Mouse (Mus musculus): ENCODE results near the gene Cobll1. TPM values are rescaled to one million over a fixed set of nuclear protein-coding genes. Genes with fewer than 3 reads are reported as not detected.

Gene Cobll1
- polyA plus RNA-seq, 1 experiment from 2014 or later = 3.1 TPM

- Histone ChIP-seq H3K27ac (replicated peaks) (no peak overlapping the region), H3K27me3 (no peaks in the 10 kb centered on the region), H3K36me3 (no peaks in the 10 kb centered on the region), H3K9ac (no peak overlapping the region), H3K4me2 (no peak overlapping the region), H3K4me3 (no peak overlapping the region), H3K9me3 (no peaks in the 10 kb centered on the region), H3K4me1 (replicated peaks) (no peaks in the 10 kb centered on the region)
- ATAC-seq (ENCODE audit: low read depth) = no peak
- 73% methylated on average over 6 of the region's 6 CpGs for WGBS
These were observed 50.6 kb downstream of the Cobll1 start for GRCm38 (mm10) chr2:65188585-65188984.

GRCm38 (mm10) chr2:65187652-65188051 is 51.6 kb downstream of the Cobll1 start:
- Histone ChIP-seq H3K4me3 (no peak overlapping the region), H3K4me2 (no peak overlapping the region), H3K9ac (no peak overlapping the region), H3K9me3 (no peaks in the 10 kb centered on the region), H3K27me3 (no peaks in the 10 kb centered on the region), H3K27ac (replicated peaks) (no peak overlapping the region), H3K4me1 (replicated peaks) (0 out of 2 replicates have a peak, but pooled peaks cover under 1% of the 10 kb centered on the region), H3K36me3 (no peaks in the 10 kb centered on the region)
- ATAC-seq (ENCODE audit: low read depth) = no peak

GRCm38 (mm10) chr2:65187164-65187563 is 52.0 kb downstream of the Cobll1 start:
- no peak overlapping the region for H3K27ac ChIP-seq (replicated peaks)
- ATAC-seq (ENCODE audit: low read depth) = no peak
- no peak overlapping the region for H3K9ac ChIP-seq
- H3K9me3 ChIP-seq = no peaks in the 10 kb centered on the region
- no peak overlapping the region for H3K4me2 ChIP-seq
- WGBS = 91% methylated on average over 3 of the region's 3 CpGs
- no peaks in the 10 kb centered on the region for H3K36me3 ChIP-seq
- 0 out of 2 replicates have a peak, but pooled peaks cover 4% of the 10 kb centered on the region for H3K4me1 ChIP-seq (replicated peaks)
- H3K27me3 ChIP-seq = no peaks in the 10 kb centered on the region
- H3K4me3 ChIP-seq = no peak overlapping the region

- Histone ChIP-seq H3K9ac (no peak overlapping the region), H3K4me3 (no peak overlapping the region), H3K27ac (replicated peaks) (no peak overlapping the region), H3K4me2 (no peak overlapping the region), H3K36me3 (no peaks in the 10 kb centered on the region), H3K27me3 (no peaks in the 10 kb centered on the region), H3K4me1 (replicated peaks) (peaks cover 16% of the 10 kb centered on the region), H3K9me3 (no peaks in the 10 kb centered on the region)
- ATAC-seq (ENCODE audit: low read depth) = no peak
- WGBS = 26% methylated on average over 2 of the region's 2 CpGs
These were observed 56.5 kb downstream of the Cobll1 start for GRCm38 (mm10) chr2:65182747-65183146.

- H3K27ac ChIP-seq (replicated peaks) = 0 out of 2 replicates have a peak overlapping the region, but pooled peaks have one; percentile 18
- no peaks in the 10 kb centered on the region for H3K27me3 ChIP-seq
- no peak overlapping the region for H3K4me3 ChIP-seq
- H3K4me1 ChIP-seq (replicated peaks) = peaks cover 16% of the 10 kb centered on the region
- no peak for ATAC-seq (ENCODE audit: low read depth)
- WGBS = 77% methylated on average over 8 of the region's 8 CpGs
- no peaks in the 10 kb centered on the region for H3K36me3 ChIP-seq
- no peak overlapping the region for H3K4me2 ChIP-seq
- no peaks in the 10 kb centered on the region for H3K9me3 ChIP-seq
- 0 out of 2 replicates have a peak overlapping the region, but pooled peaks have one; percentile 45 for H3K9ac ChIP-seq
These were observed 57.5 kb downstream of the Cobll1 start for GRCm38 (mm10) chr2:65181736-65182135.

- H3K27me3 ChIP-seq = no peaks in the 10 kb centered on the region
- no peaks in the 10 kb centered on the region for H3K9me3 ChIP-seq
- ATAC-seq (ENCODE audit: low read depth) = peak; percentile 68; the same call in 1 of the 2 replicates
- H3K4me1 ChIP-seq (replicated peaks) = peaks cover 16% of the 10 kb centered on the region
- peak overlapping the region; percentile 33 for H3K4me2 ChIP-seq
- 0 out of 2 replicates have a peak overlapping the region, but pooled peaks have one; percentile 45 for H3K9ac ChIP-seq
- 0 out of 2 replicates have a peak overlapping the region, but pooled peaks have one; percentile 18 for H3K27ac ChIP-seq (replicated peaks)
- H3K4me3 ChIP-seq = no peak overlapping the region
- no peaks in the 10 kb centered on the region for H3K36me3 ChIP-seq
- 24% methylated on average over 9 of the region's 9 CpGs for WGBS
These were observed 58.0 kb downstream of the Cobll1 start for GRCm38 (mm10) chr2:65181066-65181716.

GRCm38 (mm10) chr2:65175645-65176044 is 63.6 kb downstream of the Cobll1 start:
- Histone ChIP-seq H3K36me3 (no peaks in the 10 kb centered on the region), H3K4me3 (no peak overlapping the region), H3K9ac (no peak overlapping the region), H3K27me3 (no peaks in the 10 kb centered on the region), H3K9me3 (no peaks in the 10 kb centered on the region), H3K4me1 (replicated peaks) (peaks cover 1% of the 10 kb centered on the region), H3K4me2 (no peak overlapping the region), H3K27ac (replicated peaks) (no peak overlapping the region)
- ATAC-seq (ENCODE audit: low read depth) = no peak
- 64% methylated on average over 5 of the region's 5 CpGs for WGBS

- no peak for ATAC-seq (ENCODE audit: low read depth)
These were observed 67.1 kb downstream of the Cobll1 start for GRCm38 (mm10) chr2:65172071-65172470.

GRCm38 (mm10) chr2:65171516-65171915 is 67.7 kb downstream of the Cobll1 start:
- Histone ChIP-seq H3K36me3 (no peaks in the 10 kb centered on the region), H3K4me3 (no peak overlapping the region), H3K9ac (no peak overlapping the region), H3K4me2 (no peak overlapping the region), H3K4me1 (replicated peaks) (no peaks in the 10 kb centered on the region), H3K27ac (replicated peaks) (no peak overlapping the region), H3K9me3 (no peaks in the 10 kb centered on the region), H3K27me3 (no peaks in the 10 kb centered on the region)
- 79% methylated on average over 1 of the region's 1 CpGs for WGBS
- ATAC-seq (ENCODE audit: low read depth) = no peak

More at GRCm38 (mm10) chr2:65172071-65172470, 67.1 kb downstream of the Cobll1 start:
- Histone ChIP-seq H3K27me3 (no peaks in the 10 kb centered on the region), H3K4me3 (no peak overlapping the region), H3K4me2 (no peak overlapping the region), H3K27ac (replicated peaks) (no peak overlapping the region), H3K9ac (no peak overlapping the region), H3K36me3 (no peaks in the 10 kb centered on the region), H3K4me1 (replicated peaks) (no peaks in the 10 kb centered on the region), H3K9me3 (no peaks in the 10 kb centered on the region)
- 90% methylated on average over 6 of the region's 6 CpGs for WGBS

- no peaks in the 10 kb centered on the region for H3K27me3 ChIP-seq
- H3K9ac ChIP-seq = no peak overlapping the region
- ATAC-seq (ENCODE audit: low read depth) = no peak
- H3K4me1 ChIP-seq (replicated peaks) = no peaks in the 10 kb centered on the region
- no peak overlapping the region for H3K4me2 ChIP-seq
- 79% methylated on average over 18 of the region's 18 CpGs for WGBS
- no peak overlapping the region for H3K4me3 ChIP-seq
- no peaks in the 10 kb centered on the region for H3K9me3 ChIP-seq
- H3K36me3 ChIP-seq = no peaks in the 10 kb centered on the region
- no peak overlapping the region for H3K27ac ChIP-seq (replicated peaks)
These were observed 68.3 kb downstream of the Cobll1 start for GRCm38 (mm10) chr2:65170693-65171456.

- Histone ChIP-seq H3K9ac (no peak overlapping the region), H3K36me3 (no peaks in the 10 kb centered on the region), H3K4me3 (no peak overlapping the region), H3K9me3 (no peaks in the 10 kb centered on the region), H3K27ac (replicated peaks) (no peak overlapping the region), H3K27me3 (no peaks in the 10 kb centered on the region), H3K4me1 (replicated peaks) (no peaks in the 10 kb centered on the region), H3K4me2 (no peak overlapping the region)
- ATAC-seq (ENCODE audit: low read depth) = no peak
- WGBS = 94% methylated on average over 5 of the region's 5 CpGs
These were observed 68.9 kb downstream of the Cobll1 start for GRCm38 (mm10) chr2:65170256-65170655.

- no peak overlapping the region for H3K4me2 ChIP-seq
These were observed 75.2 kb downstream of the Cobll1 start for GRCm38 (mm10) chr2:65163990-65164389.

More at GRCm38 (mm10) chr2:65163990-65164389, 75.2 kb downstream of the Cobll1 start:
- no peak overlapping the region for H3K27ac ChIP-seq (replicated peaks)
- no peak overlapping the region for H3K9ac ChIP-seq
- H3K27me3 ChIP-seq = no peaks in the 10 kb centered on the region
- 90% methylated on average over 4 of the region's 4 CpGs for WGBS
- no peaks in the 10 kb centered on the region for H3K36me3 ChIP-seq
- no peaks in the 10 kb centered on the region for H3K4me1 ChIP-seq (replicated peaks)
- no peak overlapping the region for H3K4me3 ChIP-seq
- no peak for ATAC-seq (ENCODE audit: low read depth)
- no peaks in the 10 kb centered on the region for H3K9me3 ChIP-seq
